Mouse (Mus musculus) brain, embryonic 14.5 days (tissue): ENCODE results near the gene Shroom3.

ENCODE experiments used
- CTCF ChIP-seq: fragments of 200-500 bp; IDR thresholded peaks from 2 replicates; pipeline ENCODE4 v1.5.1; 2012; ENCODE audit warnings: inconsistent platforms, mild to moderate bottlenecking, moderate library complexity, borderline replicate concordance; ENCODE audit not compliant: insufficient read depth, insufficient read length; ENCODE audit errors: extremely low read depth
- POLR2A ChIP-seq: fragments of 200-500 bp; IDR thresholded peaks from 2 replicates; pipeline ENCODE4 v1.6.1; 2012; ENCODE audit warnings: mild to moderate bottlenecking, inconsistent platforms, borderline replicate concordance; ENCODE audit not compliant: poor library complexity, insufficient read depth, insufficient read length, severe bottlenecking; ENCODE audit errors: extremely low read depth

DNA sequence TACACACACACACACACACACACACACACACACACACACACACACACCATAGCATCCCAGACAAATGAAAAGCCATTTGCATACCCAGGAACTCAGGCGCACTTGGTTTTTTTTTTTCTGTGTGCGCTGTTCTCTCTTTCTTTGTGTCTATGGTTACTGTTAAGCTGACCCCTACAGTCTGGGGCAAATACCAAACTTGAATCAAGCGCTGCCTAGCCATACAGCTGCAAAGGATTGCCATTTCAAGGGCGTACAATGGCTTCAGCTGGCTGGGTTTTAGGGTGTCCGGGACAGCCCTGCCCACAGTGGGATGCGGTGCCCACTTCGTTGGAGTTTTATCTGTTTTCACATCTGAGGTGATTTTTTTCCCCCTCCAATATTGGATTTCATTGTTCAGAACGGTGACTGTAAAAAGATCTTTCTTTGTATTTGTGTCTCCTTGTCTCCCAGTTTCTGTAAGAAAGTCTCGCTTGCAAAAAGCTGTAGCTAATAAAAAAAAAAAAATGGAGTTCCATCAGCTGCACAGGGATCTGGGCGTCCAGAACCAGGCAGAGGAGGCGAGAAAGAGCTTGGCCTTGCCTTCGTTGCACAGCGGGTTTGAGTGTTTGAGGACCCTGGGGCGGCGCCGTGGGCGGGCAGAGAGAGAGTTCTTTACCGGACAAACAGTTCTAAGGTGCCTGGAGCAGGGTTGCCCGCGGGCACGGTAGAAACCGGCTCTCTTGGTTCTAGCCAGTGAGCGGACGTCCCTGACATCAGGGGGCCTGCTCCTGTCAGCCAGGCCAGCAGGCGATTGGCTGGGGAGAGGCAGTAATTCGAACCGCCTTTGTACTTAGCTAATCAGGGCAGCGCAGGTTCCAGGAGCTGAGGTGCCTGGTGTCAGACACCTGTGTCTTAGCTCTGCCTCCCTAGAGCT lies 125.5 kb downstream of the Shroom3 start:
- TF ChIP-seq CTCF = no peak
- TF ChIP-seq POLR2A = no peak
